Mouse (Mus musculus) kidney, adult 2 months (tissue): ENCODE results near the gene Mroh8. TPM values are rescaled to one million over a fixed set of nuclear protein-coding genes. Genes with fewer than 3 reads are reported as not detected.

Experiments used
- DNase-seq: peaks from one replicate; pipeline ENCODE4 v3.0.0; 2021
- H3K27ac ChIP-seq: fragments of 200-500 bp; 2 replicates; pipeline ENCODE4 v1.5.1; 2012; ENCODE audit warnings: low read depth, low read length, control low read depth, inconsistent platforms; ENCODE audit not compliant: insufficient read depth
- H3K27me3 ChIP-seq: fragments of 200-500 bp; replicated peaks from 2 replicates; pipeline ENCODE4 v1.6.1; 2012; ENCODE audit warnings: mild to moderate bottlenecking, moderate library complexity, low read length, inconsistent platforms; ENCODE audit not compliant: control insufficient read depth, insufficient read depth
- H3K36me3 ChIP-seq: fragments of 200-500 bp; 2 replicates; pipeline ENCODE4 v1.6.1; 2012; ENCODE audit warnings: mild to moderate bottlenecking, moderate library complexity, low read length, inconsistent platforms; ENCODE audit not compliant: control insufficient read depth, insufficient read depth
- H3K4me1 ChIP-seq: fragments of 200-500 bp; 2 replicates; pipeline ENCODE4 v1.6.1; 2011; ENCODE audit warnings: low read length; ENCODE audit not compliant: control insufficient read depth, insufficient read depth
- H3K4me3 ChIP-seq: fragments of 200-500 bp; 2 replicates; pipeline ENCODE4 v1.5.1; 2011; ENCODE audit warnings: mild to moderate bottlenecking, low read depth, low read length, control low read depth; ENCODE audit not compliant: insufficient read depth
- CTCF ChIP-seq: fragments of 200-500 bp; conservative IDR thresholded peaks from 2 replicates; pipeline ENCODE4 v1.5.1; 2011; ENCODE audit warnings: low read depth, mild to moderate bottlenecking, control low read depth, low read length, moderate library complexity, mixed read lengths; ENCODE audit not compliant: insufficient read depth, insufficient read length
- POLR2A ChIP-seq: fragments of 200-500 bp; IDR thresholded peaks from one replicate; pipeline ENCODE4 v1.6.1; 2011; ENCODE audit warnings: low read depth, low read length, control low read depth
- WGBS: fragments of 180-500 bp; shearing (Covaris S2); methylation state at CpG from one replicate; pipeline ENCODE4 v1.1.7; 2018; 5-methylcytosine and 5-hydroxymethylcytosine counted together
- polyA plus RNA-seq: library from polyadenylated mRNA; depleted of rRNA; stranded (reverse); fragments of >200 nt; gene quantifications from 2 replicates; pipeline ENCODE4 v1.2.3, GENCODE M21; 2012; rRNA removed

Gene Mroh8
- polyA plus RNA-seq, result 0.12 and 0.13 TPM in 2 replicates

DNA sequence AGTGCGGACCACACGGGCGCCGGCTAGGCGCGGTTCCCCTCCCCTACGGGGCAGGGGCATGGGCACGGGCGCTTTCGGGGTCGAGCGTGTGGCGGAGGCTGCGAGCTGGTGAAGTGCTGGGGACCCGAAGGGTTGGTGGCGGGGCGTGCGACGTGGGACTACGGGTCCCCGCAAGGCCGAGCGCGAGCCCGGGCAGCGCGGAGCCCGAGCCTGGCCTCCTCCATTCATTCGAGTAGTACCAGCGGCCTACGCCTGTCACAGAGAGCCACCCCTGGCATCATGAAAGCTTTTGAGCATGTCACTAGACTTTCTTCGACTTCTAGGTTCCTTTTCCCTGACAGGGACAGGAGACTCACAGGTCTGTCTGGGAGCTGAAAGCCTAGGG, at the start of gene Mroh8:
Mroh8 (minus strand) TSS at position 134 of the 385 bp plus-strand sequence.
- peak within 1 kb of the TSS; percentile 97 for H3K27ac ChIP-seq
- TF ChIP-seq POLR2A, result no peak
- no peak for TF ChIP-seq CTCF
- DNase-seq, result no peak

DNA sequence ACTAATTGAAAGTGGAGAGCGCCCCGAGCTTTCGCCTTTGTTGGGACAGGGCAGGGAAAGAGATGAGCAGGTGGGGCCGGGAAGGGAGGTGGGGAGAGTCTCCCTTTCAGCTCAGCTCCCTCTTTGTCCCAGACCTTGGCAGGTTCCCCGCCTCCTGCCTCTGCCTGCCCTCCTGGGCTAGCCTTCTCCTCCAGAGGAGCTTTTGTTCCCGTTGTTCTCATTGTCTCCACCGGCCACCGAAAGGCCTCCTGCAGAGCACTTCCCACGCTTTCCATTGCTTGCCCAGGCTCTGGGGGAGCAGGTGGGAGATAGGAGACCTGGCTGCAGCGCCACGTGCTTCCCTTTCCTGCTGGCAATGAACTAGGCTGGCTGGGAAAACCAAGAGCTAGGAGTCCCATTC, 49.2 kb upstream of the Mroh8 start:
- no peak for DNase-seq
- Histone ChIP-seq H3K27me3 (no peaks in the 10 kb centered on the region), H3K36me3 (no peaks in the 10 kb centered on the region; the same call in 1 of the 2 replicates), H3K27ac (no peak overlapping the region), H3K4me3 (no peak overlapping the region), H3K4me1 (no peaks in the 10 kb centered on the region)
- TF ChIP-seq POLR2A, result no peak
- TF ChIP-seq CTCF, result no peak
- WGBS, result 63% methylated on average over 11 of the region's 11 CpGs

More for the DNA sequence above, at the start of gene Mroh8:
- H3K27me3 ChIP-seq, result no peaks in the 10 kb centered on the region
- H3K36me3 ChIP-seq, result no peaks in the 10 kb centered on the region
- H3K4me3 ChIP-seq, result peak within 1 kb of the TSS; percentile 98
- H3K4me1 ChIP-seq, result peaks cover 4% of the 10 kb centered on the region; the same call in 1 of the 2 replicates
- WGBS, result under 1% methylated on average over 32 of the region's 32 CpGs

DNA sequence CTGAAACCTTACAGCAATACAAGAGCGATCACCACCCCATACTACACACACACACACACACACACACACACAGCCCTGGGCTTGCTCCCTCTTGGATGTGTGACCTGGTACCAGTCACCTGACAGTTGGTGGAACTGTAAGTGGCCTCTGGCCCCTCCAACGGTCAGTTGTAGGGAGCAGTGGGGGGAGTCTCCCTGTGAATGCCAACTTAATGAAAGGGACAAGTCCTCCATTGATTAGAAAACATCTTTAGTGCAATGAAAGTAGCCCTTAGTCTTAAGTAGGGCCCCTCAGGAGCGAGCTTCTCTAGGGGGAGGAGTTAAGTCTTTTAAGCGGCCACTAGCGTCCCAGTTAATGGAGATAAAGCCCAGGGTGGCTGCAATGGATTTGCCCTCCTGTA, 48.8 kb upstream of the Mroh8 start:
- H3K27ac ChIP-seq, result no peak overlapping the region
- no peaks in the 10 kb centered on the region for H3K4me1 ChIP-seq
- no peak for DNase-seq
- TF ChIP-seq CTCF (no peak), POLR2A (no peak)
- WGBS, result 70% methylated on average over 5 of the region's 5 CpGs
- H3K36me3 ChIP-seq, result no peaks in the 10 kb centered on the region; the same call in 1 of the 2 replicates
- no peak overlapping the region for H3K4me3 ChIP-seq
- H3K27me3 ChIP-seq, result no peaks in the 10 kb centered on the region

DNA sequence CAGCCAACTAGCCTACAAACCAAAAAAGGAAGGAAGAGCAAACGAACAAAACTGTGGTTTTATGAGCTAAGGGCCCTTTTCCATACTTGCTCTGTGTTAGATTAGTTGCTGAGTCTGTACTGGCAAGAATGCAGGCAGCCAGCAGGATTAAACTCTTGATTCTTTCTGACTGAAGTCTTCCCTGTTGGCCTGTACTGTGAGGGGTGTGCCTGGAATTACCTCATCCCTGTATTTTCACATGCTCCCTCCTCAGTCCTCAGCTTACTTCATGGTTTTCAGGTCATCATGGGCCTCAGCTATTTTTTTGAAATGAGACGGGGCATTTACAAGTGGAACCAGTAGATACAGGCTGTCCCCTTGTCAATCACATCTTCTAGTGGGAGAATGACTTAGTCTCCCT, 45.9 kb upstream of the Mroh8 start:
- Histone ChIP-seq H3K27ac (no peak overlapping the region), H3K27me3 (no peaks in the 10 kb centered on the region), H3K4me3 (no peak overlapping the region), H3K4me1 (peaks cover 3% of the 10 kb centered on the region; the same call in 1 of the 2 replicates), H3K36me3 (no peaks in the 10 kb centered on the region; the same call in 1 of the 2 replicates)
- no peak for TF ChIP-seq CTCF
- TF ChIP-seq POLR2A, result no peak
- WGBS, result 91% methylated on average over 2 of the region's 2 CpGs
- no peak for DNase-seq

DNA sequence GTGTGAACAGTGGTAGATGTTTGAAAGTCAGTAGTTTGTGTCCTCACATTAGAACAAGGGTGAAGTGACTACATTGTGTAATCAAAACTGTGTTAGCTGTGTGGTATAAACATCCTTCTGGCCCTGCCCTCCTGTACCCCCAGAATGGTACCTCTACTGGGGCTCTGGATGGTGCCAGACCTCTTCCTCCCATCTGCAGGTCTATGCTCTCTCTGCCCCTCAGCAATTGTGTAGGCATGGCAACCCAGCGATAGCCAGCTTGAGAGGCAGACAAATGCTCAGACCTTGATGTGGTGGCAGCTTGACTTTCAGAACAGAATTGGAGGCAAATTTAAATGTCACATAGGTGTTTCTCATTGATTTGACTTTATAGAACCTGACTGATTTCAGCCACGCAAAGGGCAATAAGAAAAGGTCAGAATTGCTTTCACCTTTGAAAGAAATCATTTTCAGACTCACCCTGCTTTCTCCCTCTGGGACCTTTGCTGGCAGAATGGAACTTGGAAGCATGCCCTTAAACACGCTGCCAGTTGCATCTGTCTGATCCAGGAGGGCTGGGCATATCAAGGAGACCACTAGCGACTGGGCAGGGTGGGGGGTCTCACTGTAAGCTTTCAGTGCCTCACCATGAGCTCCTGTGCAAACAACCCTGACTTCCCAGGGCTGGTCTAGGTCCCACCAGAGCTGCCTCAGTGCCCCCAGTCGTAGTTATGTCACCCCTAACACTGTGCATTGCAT, 42.8 kb upstream of the Mroh8 start:
- Histone ChIP-seq H3K36me3 (no peaks in the 10 kb centered on the region; the same call in 1 of the 2 replicates), H3K4me1 (peaks cover 3% of the 10 kb centered on the region; the same call in 1 of the 2 replicates), H3K4me3 (no peak overlapping the region), H3K27ac (no peak overlapping the region), H3K27me3 (no peaks in the 10 kb centered on the region)
- DNase-seq, result no peak
- no peak for TF ChIP-seq POLR2A
- TF ChIP-seq CTCF, result no peak
- WGBS, result 93% methylated on average over 5 of the region's 5 CpGs

DNA sequence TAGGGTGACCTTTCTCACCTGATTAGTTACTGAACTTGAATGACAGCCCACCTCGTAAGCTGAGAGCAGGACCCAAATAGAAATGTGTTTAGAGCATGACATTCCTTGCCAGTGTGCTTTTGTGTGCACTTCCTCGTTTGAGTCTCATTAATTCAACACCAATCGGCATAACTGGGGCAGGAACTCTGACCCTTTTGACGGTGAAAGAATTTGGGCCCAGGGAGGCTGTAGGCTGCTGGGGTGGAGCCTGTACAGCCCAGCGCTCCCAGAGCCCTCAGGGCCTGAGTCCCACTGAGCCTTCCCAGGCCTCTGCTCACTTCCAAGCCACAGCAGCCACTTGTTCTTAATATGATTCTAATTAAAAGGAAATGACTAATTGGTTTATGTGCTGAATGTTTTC, 41.5 kb upstream of the Mroh8 start:
- no peaks in the 10 kb centered on the region for H3K27me3 ChIP-seq
- peak; percentile 53 for DNase-seq
- H3K36me3 ChIP-seq, result no peaks in the 10 kb centered on the region; the same call in 1 of the 2 replicates
- TF ChIP-seq CTCF, result no peak
- TF ChIP-seq POLR2A, result no peak
- peaks cover 3% of the 10 kb centered on the region; the same call in 1 of the 2 replicates for H3K4me1 ChIP-seq
- H3K4me3 ChIP-seq, result no peak overlapping the region
- 27% methylated on average over 5 of the region's 5 CpGs for WGBS
- peak overlapping the region; percentile 57 for H3K27ac ChIP-seq

DNA sequence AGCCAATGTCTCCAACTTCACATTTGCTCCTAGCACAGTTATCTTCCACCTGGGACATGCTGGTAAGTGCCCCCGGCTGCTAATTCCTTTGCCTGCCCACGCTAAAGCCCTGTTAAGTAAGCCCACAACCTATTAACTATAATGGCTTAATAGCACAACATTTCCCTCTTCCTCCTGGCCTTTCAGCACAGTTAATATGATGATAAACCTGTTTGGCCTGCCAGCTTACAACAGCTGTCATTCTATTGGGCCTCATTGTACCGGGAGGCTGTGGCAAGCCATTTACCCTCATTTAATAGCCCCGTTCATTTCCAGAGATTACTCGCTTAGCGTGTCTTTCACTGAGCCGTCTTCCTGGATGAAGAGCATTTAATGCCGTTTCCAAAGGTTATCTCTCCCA, 40.8 kb upstream of the Mroh8 start:
- TF ChIP-seq CTCF (no peak), POLR2A (no peak)
- H3K4me1 ChIP-seq, result peaks cover 3% of the 10 kb centered on the region; the same call in 1 of the 2 replicates
- no peak for DNase-seq
- no peaks in the 10 kb centered on the region for H3K27me3 ChIP-seq
- 70% methylated on average over 8 of the region's 8 CpGs for WGBS
- H3K4me3 ChIP-seq, result no peak overlapping the region
- H3K36me3 ChIP-seq, result no peaks in the 10 kb centered on the region; the same call in 1 of the 2 replicates
- H3K27ac ChIP-seq, result peak overlapping the region; percentile 57
